Comparison of ENCODE assay signal across 10 mouse cellular contexts in the genomic region with DNA sequence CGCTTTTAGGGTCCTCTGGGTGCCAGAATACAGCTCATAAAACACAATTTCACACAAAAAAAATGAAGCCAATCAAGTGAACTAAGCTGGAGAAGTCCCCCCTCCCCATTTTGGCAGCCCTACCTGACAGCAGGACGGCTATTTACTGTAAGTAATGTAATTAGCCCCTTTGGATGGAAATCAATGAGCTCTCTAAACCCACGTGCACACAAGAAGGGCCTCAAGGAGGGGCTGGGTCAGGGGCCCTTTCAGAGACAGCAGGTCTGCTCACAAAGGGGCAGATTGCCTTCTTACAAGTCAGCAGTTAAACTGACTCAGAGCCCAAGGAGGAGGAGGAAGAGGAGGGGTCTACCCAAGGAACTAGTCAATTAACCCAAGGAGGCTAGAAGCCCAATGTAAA. TPM values are rescaled to one million over a fixed set of nuclear protein-coding genes. Genes with fewer than 3 reads are reported as not detected.
A peak's percentile ranks its signal among the peaks of the same experiment; 100 is the strongest.
DNase-seq lines count a peak whose midpoint lies in the region; ATAC-seq and TF ChIP-seq lines count a peak whose summit lies in the region.
"Had no signal": no experiment of that assay in that cellular context is flagged by ENCODE, and none has a peak within 500 bp of the region (broad histone marks: within the 10 kb centered on the region; RNA-seq: fewer than 3 reads in every experiment).

No protein-coding gene starts in this region.

- WGBS in liver, embryonic 11.5 days: 4% methylated on average over 3 of the region's 3 CpGs
- WGBS in forebrain, embryonic 13.5 days: 0% methylated on average over 3 of the region's 3 CpGs
- WGBS in limb, embryonic 15.5 days: 14% methylated on average over 3 of the region's 3 CpGs
- WGBS in stomach, postnatal 0 days: 25% methylated on average over 3 of the region's 3 CpGs

- no peak for ATAC-seq in liver, embryonic 11.5 days (replicated peaks; ENCODE audit: low FRiP score)
- no peak for ATAC-seq in forebrain, embryonic 13.5 days
- no peak for ATAC-seq in limb, embryonic 15.5 days (ENCODE audit: insufficient number of reproducible peaks, low FRiP score, low TSS enrichment, low read depth)
- no peak for ATAC-seq in stomach, postnatal 0 days (ENCODE audit: low FRiP score, low TSS enrichment)
- ATAC-seq: Patski had no signal

- peaks cover 99% of the 10 kb centered on the region for H3K27me3 ChIP-seq in liver, embryonic 11.5 days (replicated peaks; ENCODE audit: control insufficient read depth, insufficient read depth, low read length)
- H3K27me3 ChIP-seq in forebrain, embryonic 13.5 days: peaks cover 73% of the 10 kb centered on the region
- peaks cover 56% of the 10 kb centered on the region for H3K27me3 ChIP-seq in limb, embryonic 15.5 days
- peaks cover 18% of the 10 kb centered on the region; the same call in 1 of the 2 replicates for H3K27me3 ChIP-seq in stomach, postnatal 0 days (ENCODE audit: control insufficient read depth, insufficient read depth, low read length)

- no peak for TF ChIP-seq EP300 in stomach, postnatal 0 days (optimal IDR thresholded peaks at IDR 0.05)

- TF ChIP-seq CTCF in stomach, postnatal 0 days (IDR thresholded peaks at IDR 0.05; ENCODE audit: low read depth): no peak

- no peak overlapping the region for H3K9ac ChIP-seq in liver, embryonic 11.5 days (ENCODE audit: low read depth, low read length)
- peak overlapping the region; percentile 65 for H3K9ac ChIP-seq in forebrain, embryonic 13.5 days
- H3K9ac ChIP-seq in limb, embryonic 15.5 days: no peak overlapping the region
- no peak overlapping the region for H3K9ac ChIP-seq in stomach, postnatal 0 days (ENCODE audit: low read length)

- DNase-seq in liver, embryonic 11.5 days (ENCODE audit: low spot score): no peak
- DNase-seq in liver: no peak
- DNase-seq in stomach, postnatal 0 days (ENCODE audit: low spot score): no peak
- no peak for DNase-seq in urinary bladder, postnatal 36 days (ENCODE audit: low spot score in 2 of 2)
- no peak for DNase-seq in urinary bladder, adult 18-20 months (ENCODE audit: low spot score in 2 of 2)
- DNase-seq: cerebellum, adult 18-20 months; lung, postnatal 10 days had no signal

- H3K36me3 ChIP-seq in liver, embryonic 11.5 days (ENCODE audit: control insufficient read depth, insufficient read depth, low read length): no peaks in the 10 kb centered on the region
- no peaks in the 10 kb centered on the region for H3K36me3 ChIP-seq in forebrain, embryonic 13.5 days (ENCODE audit: poor library complexity, severe bottlenecking)
- H3K36me3 ChIP-seq in limb, embryonic 15.5 days: no peaks in the 10 kb centered on the region
- no peaks in the 10 kb centered on the region for H3K36me3 ChIP-seq in stomach, postnatal 0 days (ENCODE audit: control insufficient read depth, insufficient read depth, low read length)

- H3K4me3 ChIP-seq in liver, embryonic 11.5 days (ENCODE audit: low read depth, low read length): peak overlapping the region; percentile 40; the same call in 1 of the 2 replicates
- H3K4me3 ChIP-seq in forebrain, embryonic 13.5 days: peak overlapping the region; percentile 56
- H3K4me3 ChIP-seq in limb, embryonic 15.5 days: peak overlapping the region; percentile 45; the same call in 1 of the 2 replicates
- H3K4me3 ChIP-seq in stomach, postnatal 0 days (ENCODE audit: low read depth, low read length): peak overlapping the region; percentile 37

- no peak overlapping the region for H3K27ac ChIP-seq in liver, embryonic 11.5 days (ENCODE audit: low read depth, low read length)
- peak overlapping the region; percentile 87 for H3K27ac ChIP-seq in forebrain, embryonic 13.5 days
- H3K27ac ChIP-seq in limb, embryonic 15.5 days: no peak overlapping the region
- no peak overlapping the region for H3K27ac ChIP-seq in stomach, postnatal 0 days (replicated peaks)

- H3K4me2 ChIP-seq in liver, embryonic 11.5 days: peak overlapping the region; percentile 63
- peak overlapping the region; percentile 74 for H3K4me2 ChIP-seq in forebrain, embryonic 13.5 days
- peak overlapping the region; percentile 68 for H3K4me2 ChIP-seq in limb, embryonic 15.5 days
- no peak overlapping the region for H3K4me2 ChIP-seq in stomach, postnatal 0 days (replicated peaks; ENCODE audit: low read depth)

- peaks cover 12% of the 10 kb centered on the region for H3K4me1 ChIP-seq in liver, embryonic 11.5 days (replicated peaks; ENCODE audit: control insufficient read depth, insufficient read depth, low read length)
- H3K4me1 ChIP-seq in forebrain, embryonic 13.5 days: peaks cover 57% of the 10 kb centered on the region
- H3K4me1 ChIP-seq in limb, embryonic 15.5 days: peaks cover 52% of the 10 kb centered on the region
- 0 out of 2 replicates have a peak, but pooled peaks cover 4% of the 10 kb centered on the region for H3K4me1 ChIP-seq in stomach, postnatal 0 days (replicated peaks; ENCODE audit: control insufficient read depth, insufficient read depth)

- H3K9me3 ChIP-seq in liver, embryonic 11.5 days (ENCODE audit: control insufficient read depth, low read length): no peaks in the 10 kb centered on the region
- no peaks in the 10 kb centered on the region for H3K9me3 ChIP-seq in forebrain, embryonic 13.5 days (replicated peaks)
- H3K9me3 ChIP-seq in limb, embryonic 15.5 days: no peaks in the 10 kb centered on the region
- H3K9me3 ChIP-seq in stomach, postnatal 0 days (ENCODE audit: control insufficient read depth, low read length): no peaks in the 10 kb centered on the region

RNA-seq across cellular contexts. Expression of a gene that starts 4.2 kb away (rescaled TPM):
- polyA plus RNA-seq in liver, embryonic 11.5 days (2014; fragmentation: Nextera tagmentation; extraction: Ambion mirVana): 2.5 and 3.8 TPM in 2 replicates
- 32.7 and 35.8 TPM in 2 replicates for polyA plus RNA-seq in forebrain, embryonic 13.5 days (2015; fragmentation: Nextera tagmentation; extraction: Ambion mirVana)
- 11.7 and 13.5 TPM in 2 replicates for polyA plus RNA-seq in limb, embryonic 15.5 days (2015; fragmentation: Nextera tagmentation; extraction: Ambion mirVana)
- 0.13 and 0.15 TPM in 2 replicates for polyA plus RNA-seq in stomach, postnatal 0 days (2015; fragmentation: Nextera tagmentation; extraction: Ambion mirVana)

RNA-seq across cellular contexts. Expression of a gene that starts 12.5 kb away (rescaled TPM):
- polyA plus RNA-seq in liver, embryonic 11.5 days (2014; fragmentation: Nextera tagmentation; extraction: Ambion mirVana): 27.8 and 31.4 TPM in 2 replicates
- 51.7 and 53.0 TPM in 2 replicates for polyA plus RNA-seq in forebrain, embryonic 13.5 days (2015; fragmentation: Nextera tagmentation; extraction: Ambion mirVana)
- polyA plus RNA-seq in limb, embryonic 15.5 days (2015; fragmentation: Nextera tagmentation; extraction: Ambion mirVana): 32.4 and 38.0 TPM in 2 replicates
- 50.6 and 52.8 TPM in 2 replicates for polyA plus RNA-seq in stomach, postnatal 0 days (2015; fragmentation: Nextera tagmentation; extraction: Ambion mirVana)
